Mouse (Mus musculus) heart, postnatal 0 days (tissue): ENCODE data around the gene Pmp22. TPM values are rescaled to one million over a fixed set of nuclear protein-coding genes. Genes with fewer than 3 reads are reported as not detected.

Source experiments
- ATAC-seq: fragments of 200-750 bp; cut with Nextera tagmentation; 2 replicates; pipeline ENCODE4 v1.8.0; 2017; ENCODE audit warnings: low read depth, moderate number of reproducible peaks, moderate library complexity; ENCODE audit not compliant: insufficient read depth
- DNase-seq: peaks from one replicate; pipeline ENCODE4 v3.0.0-alpha.2; 2016; ENCODE audit warnings: low spot score
- H3K27ac ChIP-seq: fragments of 300-500 bp; sonication (generic); 2 replicates; pipeline ENCODE4 v1.5.1; 2014; ENCODE audit warnings: low read depth, mild to moderate bottlenecking
- H3K27me3 ChIP-seq: fragments of 300-500 bp; sonication (generic); 2 replicates; pipeline ENCODE4 v1.6.1; 2014; ENCODE audit warnings: low read length, mixed read lengths; ENCODE audit not compliant: control insufficient read depth, insufficient read depth
- H3K36me3 ChIP-seq: fragments of 300-500 bp; sonication (generic); replicated peaks from 2 replicates; pipeline ENCODE4 v1.6.1; 2014; ENCODE audit warnings: low read length, mixed read lengths; ENCODE audit not compliant: control insufficient read depth, insufficient read depth
- H3K4me1 ChIP-seq: fragments of 300-500 bp; sonication (generic); 2 replicates; pipeline ENCODE4 v1.6.1; 2014; ENCODE audit warnings: antibody characterized with exemption; ENCODE audit not compliant: control insufficient read depth, insufficient read depth
- H3K4me2 ChIP-seq: fragments of 300-500 bp; sonication (generic); 2 replicates; pipeline ENCODE4 v1.6.1; 2014; ENCODE audit warnings: low read depth, mild to moderate bottlenecking, low read length, moderate library complexity
- H3K4me3 ChIP-seq: fragments of 300-500 bp; sonication (generic); 2 replicates; pipeline ENCODE4 v1.5.1; 2014; ENCODE audit warnings: low read depth, low read length
- H3K9ac ChIP-seq: fragments of 300-500 bp; sonication (generic); replicated peaks from 2 replicates; pipeline ENCODE4 v1.6.1; 2014; ENCODE audit warnings: low read depth, low read length, mixed read lengths
- H3K9me3 ChIP-seq: fragments of 300-500 bp; sonication (generic); replicated peaks from 2 replicates; pipeline ENCODE4 v1.6.1; 2016; ENCODE audit warnings: low read length; ENCODE audit not compliant: control insufficient read depth
- CTCF ChIP-seq: IDR thresholded peaks from 2 replicates; pipeline ENCODE4 v1.5.1; 2016; ENCODE audit warnings: antibody characterized with exemption, control low read depth, low read depth
- EP300 ChIP-seq: IDR thresholded peaks from 2 replicates; pipeline ENCODE4 v1.6.1; 2016; ENCODE audit warnings: antibody characterized with exemption, low read depth
- WGBS: fragments of 180-500 bp; shearing (Covaris S2); extraction: QIAGEN DNeasy Blood & Tissue Kit; methylation state at CpG from one replicate; pipeline ENCODE4 v1.1.7; 2014; 5-methylcytosine and 5-hydroxymethylcytosine counted together
- polyA plus RNA-seq: library from polyadenylated mRNA; unstranded; fragments of >200 nt; fragmentation: Nextera tagmentation; extraction: Ambion mirVana; gene quantifications from 2 replicates; pipeline ENCODE4 v1.2.1, GENCODE M21; 2015
- total RNA-seq: library from RNA; depleted of rRNA; stranded (reverse); fragments of >200 nt; gene quantifications from 2 replicates; pipeline ENCODE4 v1.2.3, GENCODE M21; 2014; ENCODE audit warnings: low replicate concordance

Gene Pmp22
- total and polyA plus RNA-seq, 2 experiments from 2014 or later = 62.1 to 94.4 TPM

GRCm38 (mm10) chr11:63093601-63094000 lies 35.2 kb upstream of the Pmp22 start:
- DNase-seq (no peak), ATAC-seq (no peak)
- Histone ChIP-seq H3K4me1 (no peaks in the 10 kb centered on the region), H3K27ac (no peak overlapping the region), H3K9ac (no peak overlapping the region), H3K36me3 (no peaks in the 10 kb centered on the region), H3K4me3 (no peak overlapping the region), H3K27me3 (no peaks in the 10 kb centered on the region), H3K9me3 (no peaks in the 10 kb centered on the region), H3K4me2 (no peak overlapping the region)
- WGBS = 66% methylated on average over 5 of the region's 5 CpGs
- no peak for TF ChIP-seq EP300
- no peak for TF ChIP-seq CTCF

- no peak for DNase-seq
- Histone ChIP-seq H3K9me3 (no peaks in the 10 kb centered on the region), H3K27ac (no peak overlapping the region), H3K27me3 (no peaks in the 10 kb centered on the region), H3K4me3 (no peak overlapping the region), H3K4me2 (no peak overlapping the region), H3K9ac (no peak overlapping the region), H3K36me3 (no peaks in the 10 kb centered on the region), H3K4me1 (no peaks in the 10 kb centered on the region)
- TF ChIP-seq EP300 (no peak), CTCF (no peak)
- ATAC-seq = no peak
- 89% methylated on average over 8 of the region's 8 CpGs for WGBS
Observed at GRCm38 (mm10) chr11:63094496-63094895, 34.3 kb upstream of the Pmp22 start.

- Histone ChIP-seq H3K9me3 (no peaks in the 10 kb centered on the region), H3K9ac (no peak overlapping the region), H3K36me3 (no peaks in the 10 kb centered on the region), H3K27ac (no peak overlapping the region), H3K4me3 (no peak overlapping the region), H3K4me2 (no peak overlapping the region), H3K4me1 (no peaks in the 10 kb centered on the region), H3K27me3 (no peaks in the 10 kb centered on the region)
- WGBS = 80% methylated on average over 3 of the region's 3 CpGs
- ATAC-seq (no peak), DNase-seq (no peak)
- TF ChIP-seq CTCF = no peak
Observed at GRCm38 (mm10) chr11:63098016-63098415, 30.8 kb upstream of the Pmp22 start.

- ATAC-seq = no peak
Observed at GRCm38 (mm10) chr11:63099390-63099789, 29.4 kb upstream of the Pmp22 start.

GRCm38 (mm10) chr11:63103256-63103655 lies 25.5 kb upstream of the Pmp22 start:
- no peaks in the 10 kb centered on the region for H3K4me1 ChIP-seq
- no peaks in the 10 kb centered on the region for H3K9me3 ChIP-seq
- no peaks in the 10 kb centered on the region for H3K36me3 ChIP-seq
- ATAC-seq = no peak
- no peak for DNase-seq
- no peak overlapping the region for H3K9ac ChIP-seq
- H3K4me3 ChIP-seq = no peak overlapping the region
- no peak overlapping the region for H3K4me2 ChIP-seq
- H3K27ac ChIP-seq = no peak overlapping the region
- TF ChIP-seq CTCF (no peak), EP300 (no peak)
- 68% methylated on average over 7 of the region's 7 CpGs for WGBS
- H3K27me3 ChIP-seq = no peaks in the 10 kb centered on the region

More at GRCm38 (mm10) chr11:63099390-63099789, 29.4 kb upstream of the Pmp22 start:
- Histone ChIP-seq H3K4me3 (no peak overlapping the region), H3K9me3 (no peaks in the 10 kb centered on the region), H3K27ac (no peak overlapping the region), H3K4me2 (no peak overlapping the region), H3K4me1 (no peaks in the 10 kb centered on the region), H3K9ac (no peak overlapping the region), H3K27me3 (no peaks in the 10 kb centered on the region), H3K36me3 (no peaks in the 10 kb centered on the region)
- DNase-seq = no peak
- 54% methylated on average over 3 of the region's 3 CpGs for WGBS
- no peak for TF ChIP-seq EP300
- no peak for TF ChIP-seq CTCF

- no peaks in the 10 kb centered on the region for H3K36me3 ChIP-seq
- no peaks in the 10 kb centered on the region for H3K27me3 ChIP-seq
- 36% methylated on average over 2 of the region's 2 CpGs for WGBS
- no peak overlapping the region for H3K27ac ChIP-seq
- no peak overlapping the region for H3K9ac ChIP-seq
- H3K4me3 ChIP-seq = no peak overlapping the region
- no peak overlapping the region for H3K4me2 ChIP-seq
- ATAC-seq (no peak), DNase-seq (no peak)
- no peaks in the 10 kb centered on the region for H3K9me3 ChIP-seq
- H3K4me1 ChIP-seq = no peaks in the 10 kb centered on the region
- TF ChIP-seq EP300 = no peak
- TF ChIP-seq CTCF = no peak
Observed at GRCm38 (mm10) chr11:63104026-63104425, 24.8 kb upstream of the Pmp22 start.
